Mouse (Mus musculus) stomach, embryonic 16.5 days (tissue): ENCODE results near the gene Sdr9c7. TPM values are rescaled to one million over a fixed set of nuclear protein-coding genes. Genes with fewer than 3 reads are reported as not detected.

Experiments used
- ATAC-seq: fragments of 200-750 bp; cut with Nextera tagmentation; 2 replicates; pipeline ENCODE4 v1.8.0; 2017; ENCODE audit warnings: moderate number of reproducible peaks, moderate TSS enrichment; ENCODE audit not compliant: insufficient read depth, low FRiP score
- H3K27ac ChIP-seq: fragments of 300-500 bp; sonication (generic); 2 replicates; pipeline ENCODE4 v1.5.1; 2014; ENCODE audit warnings: low read length
- H3K27me3 ChIP-seq: fragments of 300-500 bp; sonication (generic); 2 replicates; pipeline ENCODE4 v1.6.1; 2014; ENCODE audit warnings: low read length, control low read depth, mixed read lengths; ENCODE audit not compliant: control insufficient read depth, insufficient read depth
- H3K36me3 ChIP-seq: fragments of 300-500 bp; sonication (generic); 2 replicates; pipeline ENCODE4 v1.6.1; 2014; ENCODE audit warnings: low read length; ENCODE audit not compliant: control insufficient read depth, insufficient read depth
- H3K4me1 ChIP-seq: fragments of 300-500 bp; sonication (generic); 2 replicates; pipeline ENCODE4 v1.6.1; 2014; ENCODE audit warnings: low read length, control low read depth, mixed read lengths; ENCODE audit not compliant: control insufficient read depth, insufficient read depth
- H3K4me2 ChIP-seq: fragments of 300-500 bp; sonication (generic); 2 replicates; pipeline ENCODE4 v1.6.1; 2014; ENCODE audit warnings: low read depth, low read length, mixed read lengths
- H3K4me3 ChIP-seq: fragments of 300-500 bp; sonication (generic); replicated peaks from 2 replicates; pipeline ENCODE4 v1.5.1; 2014; ENCODE audit warnings: mild to moderate bottlenecking, low read length
- H3K9ac ChIP-seq: fragments of 300-500 bp; sonication (generic); 2 replicates; pipeline ENCODE4 v1.6.1; 2014; ENCODE audit warnings: low read length
- H3K9me3 ChIP-seq: fragments of 300-500 bp; sonication (generic); replicated peaks from 2 replicates; pipeline ENCODE4 v1.6.1; 2016; ENCODE audit warnings: low read length, control low read depth; ENCODE audit not compliant: control insufficient read depth
- WGBS: fragments of 180-500 bp; shearing (Covaris S2); extraction: QIAGEN DNeasy Blood & Tissue Kit; methylation state at CpG from one replicate; pipeline ENCODE4 v1.1.7; 2014; 5-methylcytosine and 5-hydroxymethylcytosine counted together
- polyA plus RNA-seq: library from polyadenylated mRNA; unstranded; fragments of >200 nt; fragmentation: Nextera tagmentation; extraction: Ambion mirVana; gene quantifications from 2 replicates; pipeline ENCODE4 v1.2.1, GENCODE M21; 2015

The Sdr9c7 gene
- 4.4 and 12.2 TPM in 2 replicates for polyA plus RNA-seq

DNA sequence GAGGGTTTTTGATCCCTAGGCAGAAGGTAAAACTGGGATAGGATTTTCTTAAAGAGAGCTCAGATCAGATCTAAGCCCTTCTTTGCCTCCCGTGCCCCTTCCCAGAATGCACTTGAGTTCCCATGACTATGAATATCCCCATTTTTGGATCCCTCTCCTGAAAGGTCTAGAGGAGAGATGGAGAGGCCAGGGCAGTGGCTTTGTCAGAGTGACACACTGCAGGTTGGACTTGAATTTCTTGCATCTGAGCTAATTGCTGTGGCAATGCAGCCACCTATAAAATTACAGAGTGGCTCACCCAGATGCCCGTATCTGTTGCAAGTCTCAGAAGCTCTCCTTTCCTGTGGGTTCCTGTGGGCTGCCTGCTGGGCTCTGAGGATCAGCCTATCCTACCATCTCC is at the start of gene Sdr9c7:
Sdr9c7 (plus strand) TSS at position 301 of the 400 bp plus-strand sequence.
- Histone ChIP-seq H3K9me3 (no peaks in the 10 kb centered on the region), H3K27ac (no peak within 1 kb of the TSS), H3K27me3 (no peaks in the 10 kb centered on the region), H3K4me3 (no peak within 1 kb of the TSS), H3K4me2 (no peak within 1 kb of the TSS), H3K9ac (no peak within 1 kb of the TSS), H3K4me1 (no peaks in the 10 kb centered on the region; the same call in 1 of the 2 replicates), H3K36me3 (no peaks in the 10 kb centered on the region)
- ATAC-seq, result no peak
- WGBS, result 86% methylated on average over 2 of the region's 2 CpGs

GRCm38 (mm10) chr10:127849628-127850027 is 48.7 kb upstream of the Sdr9c7 start, which contains the start of gene Rdh19:
Gene Rdh19, plus strand, starts transcription at chr10:127849928.
- Histone ChIP-seq H3K27ac (no peak within 1 kb of the TSS), H3K9ac (no peak within 1 kb of the TSS), H3K9me3 (no peaks in the 10 kb centered on the region), H3K4me2 (no peak within 1 kb of the TSS), H3K36me3 (no peaks in the 10 kb centered on the region), H3K4me1 (no peaks in the 10 kb centered on the region), H3K27me3 (no peaks in the 10 kb centered on the region), H3K4me3 (no peak within 1 kb of the TSS)
- 30% methylated on average over 1 of the region's 1 CpGs for WGBS
- ATAC-seq, result no peak

GRCm38 (mm10) chr10:127856376-127856775 is 41.9 kb upstream of the Sdr9c7 start:
- H3K4me3 ChIP-seq, result no peak overlapping the region
- H3K9ac ChIP-seq, result no peak overlapping the region
- H3K9me3 ChIP-seq, result 0 out of 2 replicates have a peak, but pooled peaks cover 3% of the 10 kb centered on the region
- H3K4me2 ChIP-seq, result no peak overlapping the region
- H3K36me3 ChIP-seq, result no peaks in the 10 kb centered on the region
- no peak overlapping the region for H3K27ac ChIP-seq
- ATAC-seq, result no peak
- no peaks in the 10 kb centered on the region for H3K27me3 ChIP-seq
- no peaks in the 10 kb centered on the region for H3K4me1 ChIP-seq

DNA sequence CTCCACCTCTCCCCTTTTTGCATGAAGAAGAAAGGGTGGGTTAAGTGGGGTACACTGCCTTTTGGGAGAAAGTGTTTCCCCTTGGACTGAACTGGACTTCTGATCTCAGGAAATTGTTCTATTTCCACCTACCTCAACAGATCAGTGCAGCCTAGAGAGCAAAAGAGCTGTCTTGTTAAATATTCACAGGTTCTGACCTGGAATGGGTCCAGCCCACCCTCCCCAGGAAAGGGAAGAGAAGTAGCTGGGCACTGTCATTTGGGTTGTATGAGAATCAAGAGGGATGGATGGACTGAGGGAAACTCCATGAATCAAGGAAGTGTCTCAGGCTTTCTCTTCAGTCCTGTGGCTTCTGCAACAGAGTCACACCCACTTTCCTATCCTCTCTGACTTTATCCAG is 33.4 kb upstream of the Sdr9c7 start:
- ATAC-seq, result no peak
- no peak overlapping the region for H3K27ac ChIP-seq

GRCm38 (mm10) chr10:127866232-127866631 is 32.1 kb upstream of the Sdr9c7 start, which contains the start of gene Rdh16f2:
Gene Rdh16f2, plus strand, starts transcription at chr10:127866474.
- WGBS, result 83% methylated on average over 3 of the region's 3 CpGs
- no peak for ATAC-seq

More for the DNA sequence above, 33.4 kb upstream of the Sdr9c7 start:
- H3K9me3 ChIP-seq, result no peaks in the 10 kb centered on the region
- H3K4me1 ChIP-seq, result no peaks in the 10 kb centered on the region
- no peaks in the 10 kb centered on the region for H3K36me3 ChIP-seq
- H3K4me2 ChIP-seq, result no peak overlapping the region
- no peak overlapping the region for H3K9ac ChIP-seq
- no peak overlapping the region for H3K4me3 ChIP-seq
- H3K27me3 ChIP-seq, result no peaks in the 10 kb centered on the region

GRCm38 (mm10) chr10:127872484-127872883 is 25.8 kb upstream of the Sdr9c7 start:
- no peak overlapping the region for H3K4me3 ChIP-seq
- no peaks in the 10 kb centered on the region for H3K4me1 ChIP-seq
- H3K27ac ChIP-seq, result no peak overlapping the region
- H3K9me3 ChIP-seq, result no peaks in the 10 kb centered on the region
- H3K9ac ChIP-seq, result no peak overlapping the region
- ATAC-seq, result no peak
- no peaks in the 10 kb centered on the region for H3K27me3 ChIP-seq
- no peaks in the 10 kb centered on the region for H3K36me3 ChIP-seq
- WGBS, result 76% methylated on average over 4 of the region's 4 CpGs
- H3K4me2 ChIP-seq, result no peak overlapping the region

More at GRCm38 (mm10) chr10:127866232-127866631, 32.1 kb upstream of the Sdr9c7 start, which contains the start of gene Rdh16f2:
- Histone ChIP-seq H3K9ac (no peak within 1 kb of the TSS), H3K4me1 (no peaks in the 10 kb centered on the region), H3K27ac (no peak within 1 kb of the TSS), H3K27me3 (no peaks in the 10 kb centered on the region), H3K4me3 (no peak within 1 kb of the TSS), H3K4me2 (no peak within 1 kb of the TSS), H3K36me3 (no peaks in the 10 kb centered on the region), H3K9me3 (no peaks in the 10 kb centered on the region)

- ATAC-seq, result peak; percentile 89
- Histone ChIP-seq H3K4me2 (peak overlapping the region; percentile 4; the same call in 1 of the 2 replicates), H3K9ac (no peak overlapping the region), H3K4me1 (0 out of 2 replicates have a peak, but pooled peaks cover 6% of the 10 kb centered on the region), H3K27me3 (no peaks in the 10 kb centered on the region), H3K27ac (peak overlapping the region; percentile 80), H3K36me3 (no peaks in the 10 kb centered on the region), H3K9me3 (no peaks in the 10 kb centered on the region), H3K4me3 (no peak overlapping the region)
- 18% methylated on average over 2 of the region's 2 CpGs for WGBS
Observed at GRCm38 (mm10) chr10:127877681-127878080, 20.6 kb upstream of the Sdr9c7 start.

- Histone ChIP-seq H3K9ac (no peak overlapping the region), H3K9me3 (no peaks in the 10 kb centered on the region), H3K27me3 (no peaks in the 10 kb centered on the region), H3K4me3 (no peak overlapping the region), H3K36me3 (no peaks in the 10 kb centered on the region), H3K4me2 (peak overlapping the region; percentile 4; the same call in 1 of the 2 replicates), H3K4me1 (0 out of 2 replicates have a peak, but pooled peaks cover 6% of the 10 kb centered on the region), H3K27ac (peak overlapping the region; percentile 80)
- peak; percentile 82 for ATAC-seq
- 57% methylated on average over 3 of the region's 3 CpGs for WGBS
Observed at GRCm38 (mm10) chr10:127878262-127879057, 19.9 kb upstream of the Sdr9c7 start.

DNA sequence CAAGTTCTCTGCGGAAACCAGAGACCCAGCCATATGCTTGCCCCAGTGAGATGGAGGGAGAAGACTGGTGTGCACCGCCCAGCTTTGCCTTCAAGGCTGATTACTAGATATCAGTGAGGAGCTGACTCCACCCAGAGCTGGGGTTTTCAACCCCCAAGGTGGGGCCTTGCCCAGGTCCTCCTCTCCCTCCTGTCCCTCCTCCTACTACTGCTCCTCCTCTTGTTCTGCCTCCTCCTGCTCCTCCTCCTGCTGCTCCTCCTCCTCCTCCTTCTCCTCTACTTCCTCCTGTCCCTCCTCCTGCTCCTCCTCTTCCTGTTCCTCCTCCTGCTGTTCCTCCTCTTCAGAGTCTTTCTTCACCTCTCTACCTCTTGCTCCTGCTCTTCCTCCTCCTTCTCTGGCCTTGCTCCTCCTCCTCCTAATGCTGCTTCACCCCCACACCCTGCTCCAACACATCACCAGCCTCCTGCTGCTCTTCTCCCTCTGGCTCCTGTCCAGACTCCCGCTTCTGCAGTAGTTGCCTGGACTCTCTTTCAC is 19.1 kb upstream of the Sdr9c7 start:
- 64% methylated on average over 3 of the region's 3 CpGs for WGBS
- H3K9me3 ChIP-seq, result no peaks in the 10 kb centered on the region
- peak overlapping the region; percentile 34; the same call in 1 of the 2 replicates for H3K9ac ChIP-seq
- H3K4me2 ChIP-seq, result peak overlapping the region; percentile 17; the same call in 1 of the 2 replicates
- no peak overlapping the region for H3K4me3 ChIP-seq
- H3K27me3 ChIP-seq, result no peaks in the 10 kb centered on the region
- peak overlapping the region; percentile 80 for H3K27ac ChIP-seq
- H3K4me1 ChIP-seq, result 0 out of 2 replicates have a peak, but pooled peaks cover 6% of the 10 kb centered on the region
- ATAC-seq, result peak; percentile 73
- H3K36me3 ChIP-seq, result no peaks in the 10 kb centered on the region
